Mouse (Mus musculus) embryonic facial prominence, embryonic 12.5 days (tissue): ENCODE results near the gene Vps41. TPM values are rescaled to one million over a fixed set of nuclear protein-coding genes. Genes with fewer than 3 reads are reported as not detected.

Source experiments
- ATAC-seq: fragments of 200-750 bp; cut with Nextera tagmentation; 2 replicates; pipeline ENCODE4 v1.8.0; 2017; ENCODE audit not compliant: insufficient number of reproducible peaks, insufficient read depth, low FRiP score, low TSS enrichment
- H3K27ac ChIP-seq: fragments of 300-500 bp; sonication (generic); 2 replicates; pipeline ENCODE4 v1.5.1; 2016; ENCODE audit warnings: mild to moderate bottlenecking
- H3K27me3 ChIP-seq: fragments of 300-500 bp; sonication (generic); 2 replicates; pipeline ENCODE4 v1.6.1; 2016; ENCODE audit warnings: mild to moderate bottlenecking, moderate library complexity
- H3K36me3 ChIP-seq: fragments of 300-500 bp; sonication (generic); 2 replicates; pipeline ENCODE4 v1.6.1; 2016; ENCODE audit warnings: mild to moderate bottlenecking
- H3K4me1 ChIP-seq: fragments of 300-500 bp; sonication (generic); 2 replicates; pipeline ENCODE4 v1.6.1; 2016
- H3K4me2 ChIP-seq: fragments of 300-500 bp; sonication (generic); replicated peaks from 2 replicates; pipeline ENCODE4 v1.6.1; 2016; ENCODE audit warnings: mild to moderate bottlenecking, moderate library complexity
- H3K4me3 ChIP-seq: fragments of 300-500 bp; sonication (generic); 2 replicates; pipeline ENCODE4 v1.5.1; 2016; ENCODE audit warnings: mild to moderate bottlenecking
- H3K9ac ChIP-seq: fragments of 300-500 bp; sonication (generic); 2 replicates; pipeline ENCODE4 v1.6.1; 2016; ENCODE audit warnings: mild to moderate bottlenecking, moderate library complexity
- H3K9me3 ChIP-seq: fragments of 300-500 bp; sonication (generic); 2 replicates; pipeline ENCODE4 v1.6.1; 2016; ENCODE audit warnings: mild to moderate bottlenecking, moderate library complexity
- WGBS: fragments of 180-500 bp; shearing (Covaris S2); methylation state at CpG from one replicate; pipeline ENCODE4 v1.1.7; 2016; 5-methylcytosine and 5-hydroxymethylcytosine counted together
- polyA plus RNA-seq: library from polyadenylated mRNA; unstranded; fragments of >200 nt; fragmentation: Nextera tagmentation; extraction: Ambion mirVana; gene quantifications from 2 replicates; pipeline ENCODE4 v1.2.1, GENCODE M21; 2016

Vps41 gene
- polyA plus RNA-seq, 1 experiment from 2014 or later = 78.2 TPM

DNA sequence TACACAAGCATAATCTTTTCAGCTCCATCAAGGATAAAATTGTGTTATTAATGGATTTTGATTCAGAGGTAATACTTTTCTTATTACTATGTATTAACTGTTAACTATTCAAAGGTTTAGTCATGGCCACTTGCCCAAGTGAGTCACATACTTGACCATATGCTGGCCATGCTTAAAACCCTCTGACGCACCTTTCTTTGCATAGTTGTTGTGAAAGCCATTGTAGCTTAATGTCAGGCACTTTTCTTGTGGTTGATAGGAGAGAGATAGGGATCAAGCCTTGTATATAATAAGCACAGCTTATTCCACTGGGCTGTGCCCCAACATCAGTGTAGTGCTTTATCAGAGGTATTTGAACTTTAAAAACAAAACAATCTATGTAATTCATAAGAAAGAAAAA lies 126.5 kb downstream of the Vps41 start:
- H3K4me3 ChIP-seq = no peak overlapping the region
- 97% methylated on average over 1 of the region's 1 CpGs for WGBS
- peaks cover 5% of the 10 kb centered on the region; the same call in 1 of the 2 replicates for H3K36me3 ChIP-seq
- H3K9ac ChIP-seq = no peak overlapping the region
- no peaks in the 10 kb centered on the region for H3K27me3 ChIP-seq
- H3K4me1 ChIP-seq = no peaks in the 10 kb centered on the region
- no peaks in the 10 kb centered on the region for H3K9me3 ChIP-seq
- no peak overlapping the region for H3K27ac ChIP-seq
- ATAC-seq = no peak
- H3K4me2 ChIP-seq = no peak overlapping the region

DNA sequence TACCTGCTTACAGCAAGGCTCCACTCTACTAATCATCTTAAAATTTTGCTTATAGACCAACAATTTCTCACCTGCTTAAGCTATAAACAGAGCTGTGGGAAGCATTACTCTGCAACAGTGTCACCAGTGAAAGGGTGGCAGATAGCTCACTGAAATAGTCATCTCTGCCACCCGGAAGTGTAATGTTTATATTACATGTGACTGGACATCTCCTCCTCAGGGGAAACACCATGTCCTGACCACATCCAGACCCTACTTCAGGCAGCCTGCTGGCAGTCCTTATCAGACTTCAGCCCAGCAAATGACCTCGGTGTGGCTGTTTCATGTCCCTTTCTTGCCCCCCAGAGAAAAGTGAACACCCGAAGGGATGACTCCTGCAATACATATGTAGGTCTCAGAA lies 130.3 kb downstream of the Vps41 start:
- no peaks in the 10 kb centered on the region for H3K9me3 ChIP-seq
- H3K4me3 ChIP-seq = no peak overlapping the region
- no peak overlapping the region for H3K27ac ChIP-seq
- peaks cover 5% of the 10 kb centered on the region; the same call in 1 of the 2 replicates for H3K36me3 ChIP-seq
- H3K9ac ChIP-seq = no peak overlapping the region
- no peak for ATAC-seq
- WGBS = 86% methylated on average over 3 of the region's 3 CpGs
- no peaks in the 10 kb centered on the region for H3K27me3 ChIP-seq
- no peaks in the 10 kb centered on the region for H3K4me1 ChIP-seq
- no peak overlapping the region for H3K4me2 ChIP-seq

DNA sequence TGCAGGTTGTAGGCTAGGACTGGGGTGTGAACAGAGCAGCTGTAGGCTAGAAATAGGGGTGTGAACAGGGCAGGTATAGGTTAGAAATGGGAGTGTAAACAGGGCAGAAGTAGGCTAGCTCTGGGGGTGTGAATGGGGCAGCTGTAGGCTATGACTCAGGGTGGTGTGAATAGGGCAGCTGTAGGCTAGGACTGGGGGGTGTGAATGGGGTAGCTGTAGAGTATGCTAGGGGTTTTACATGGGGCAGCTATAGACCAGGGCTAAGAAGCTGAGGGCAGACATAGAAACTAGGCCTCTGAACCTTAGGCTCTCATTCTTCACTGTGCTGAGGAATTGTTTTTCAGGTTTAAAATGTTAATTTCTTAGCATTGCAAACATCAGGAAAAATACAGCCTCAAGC lies 132.5 kb downstream of the Vps41 start:
- Histone ChIP-seq H3K27me3 (no peaks in the 10 kb centered on the region), H3K36me3 (peaks cover 8% of the 10 kb centered on the region; the same call in 1 of the 2 replicates), H3K9ac (no peak overlapping the region), H3K9me3 (no peaks in the 10 kb centered on the region), H3K27ac (no peak overlapping the region), H3K4me1 (no peaks in the 10 kb centered on the region), H3K4me3 (no peak overlapping the region), H3K4me2 (no peak overlapping the region)
- ATAC-seq = no peak

DNA sequence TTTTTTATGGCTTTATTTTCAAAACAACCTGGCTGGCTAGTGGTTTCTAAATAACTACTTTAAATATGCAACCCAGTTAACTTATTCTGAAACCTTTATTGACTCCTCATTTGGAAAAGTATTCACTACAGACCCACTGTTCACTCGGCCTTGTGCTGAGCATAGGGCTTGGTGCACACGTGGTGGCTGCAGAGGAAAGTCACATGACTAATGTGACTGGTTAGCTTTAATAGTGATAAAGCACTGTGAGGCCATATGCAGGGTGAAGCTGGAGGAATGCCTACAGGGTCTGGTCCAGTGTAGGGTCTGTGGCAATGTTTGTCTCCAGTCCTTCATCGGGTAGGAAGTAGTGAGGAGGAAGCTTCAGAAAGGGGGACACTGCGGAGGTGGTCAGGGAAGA lies 134.1 kb downstream of the Vps41 start:
- no peaks in the 10 kb centered on the region for H3K27me3 ChIP-seq
- H3K4me2 ChIP-seq = no peak overlapping the region
- no peaks in the 10 kb centered on the region for H3K9me3 ChIP-seq
- no peak overlapping the region for H3K9ac ChIP-seq
- no peaks in the 10 kb centered on the region for H3K4me1 ChIP-seq
- peaks cover 7% of the 10 kb centered on the region; the same call in 1 of the 2 replicates for H3K36me3 ChIP-seq
- H3K27ac ChIP-seq = no peak overlapping the region
- no peak overlapping the region for H3K4me3 ChIP-seq
- 84% methylated on average over 4 of the region's 4 CpGs for WGBS
- no peak for ATAC-seq

DNA sequence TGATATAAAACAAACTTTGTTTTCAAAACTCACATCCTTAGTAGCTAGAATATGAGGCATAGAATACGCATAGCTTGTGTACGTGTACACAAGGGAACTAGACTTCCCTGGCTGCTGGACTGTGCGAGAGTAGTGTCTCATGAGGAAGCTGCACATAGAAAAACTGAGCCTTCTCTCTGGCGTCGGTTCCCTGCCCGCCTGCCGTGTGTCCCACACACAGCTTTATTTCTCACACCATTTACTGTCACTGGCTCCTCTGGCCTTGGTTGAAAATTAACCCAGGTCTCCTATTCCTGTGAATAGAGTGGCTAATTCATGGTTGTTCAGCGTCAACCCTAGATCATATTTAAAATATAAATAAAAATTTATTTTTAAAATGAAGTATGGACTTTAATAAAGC lies 135.6 kb downstream of the Vps41 start:
- Histone ChIP-seq H3K9me3 (no peaks in the 10 kb centered on the region), H3K4me2 (no peak overlapping the region)

DNA sequence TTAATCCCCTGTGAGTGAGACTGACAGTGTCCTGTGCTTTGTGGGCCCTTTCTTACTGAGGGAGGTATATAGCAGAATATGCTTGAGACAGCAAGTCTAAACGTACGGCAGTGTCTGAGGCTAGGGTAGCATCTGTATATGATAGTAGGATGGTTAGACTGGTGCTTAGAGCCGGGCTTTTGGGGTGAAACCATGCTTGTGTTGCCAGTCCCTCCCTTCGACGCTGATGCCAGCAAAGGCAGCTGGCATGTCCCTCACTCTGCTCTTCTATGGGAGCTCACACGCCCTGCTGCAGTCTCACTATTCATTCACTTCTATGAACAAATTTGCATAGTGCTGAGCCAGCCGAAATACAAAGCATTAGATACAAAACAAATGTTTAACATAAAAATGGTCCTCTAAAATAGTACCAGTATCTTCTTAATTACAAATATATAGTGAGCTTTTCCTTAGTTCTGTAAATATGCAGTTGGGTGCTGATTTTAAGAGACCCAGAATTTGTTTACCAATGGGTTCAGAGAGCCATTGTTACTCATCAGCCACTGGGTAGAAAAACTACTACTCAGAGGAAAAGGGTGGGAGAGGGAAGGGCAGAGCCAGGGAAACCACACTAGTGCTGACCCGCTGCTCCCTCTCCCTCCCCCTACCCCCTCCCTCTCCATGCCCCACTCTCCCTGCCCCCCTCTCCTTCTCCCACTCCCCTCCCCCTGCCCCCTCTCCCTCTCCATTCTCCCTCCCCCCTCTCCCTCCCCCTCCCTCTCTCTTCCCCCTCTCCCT lies 139.1 kb downstream of the Vps41 start:
- no peaks in the 10 kb centered on the region for H3K27me3 ChIP-seq
- H3K4me3 ChIP-seq = no peak overlapping the region
- ATAC-seq = no peak
- 82% methylated on average over 7 of the region's 8 CpGs for WGBS
- no peak overlapping the region for H3K9ac ChIP-seq
- no peaks in the 10 kb centered on the region for H3K4me1 ChIP-seq
- H3K9me3 ChIP-seq = no peaks in the 10 kb centered on the region
- no peak overlapping the region for H3K4me2 ChIP-seq
- no peak overlapping the region for H3K27ac ChIP-seq
- 0 out of 2 replicates have a peak, but pooled peaks cover 7% of the 10 kb centered on the region for H3K36me3 ChIP-seq

More for the DNA sequence above, 135.6 kb downstream of the Vps41 start:
- WGBS = 89% methylated on average over 8 of the region's 8 CpGs
- peaks cover 7% of the 10 kb centered on the region; the same call in 1 of the 2 replicates for H3K36me3 ChIP-seq
- H3K27ac ChIP-seq = no peak overlapping the region
- no peak for ATAC-seq
- H3K4me1 ChIP-seq = no peaks in the 10 kb centered on the region
- H3K27me3 ChIP-seq = no peaks in the 10 kb centered on the region
- no peak overlapping the region for H3K9ac ChIP-seq
- no peak overlapping the region for H3K4me3 ChIP-seq

DNA sequence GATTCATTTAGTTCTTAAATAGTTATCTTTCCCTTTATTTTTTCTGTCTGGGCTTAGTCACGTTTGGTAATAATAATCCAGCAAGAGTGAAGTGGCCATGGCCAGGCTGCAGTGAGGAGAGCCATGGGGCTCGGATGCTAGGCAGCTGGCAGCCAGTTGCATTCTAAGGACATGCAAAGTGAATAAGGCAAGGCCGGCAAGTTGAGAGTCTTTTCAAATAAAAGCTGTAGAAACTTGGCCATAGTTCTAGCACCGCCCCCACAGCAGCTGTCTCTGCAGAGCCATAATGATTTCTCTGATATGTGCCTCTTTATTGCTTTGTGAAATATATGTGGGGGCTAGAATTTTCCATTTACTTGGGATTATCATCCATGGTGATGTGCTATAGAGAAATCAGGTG lies 141.1 kb downstream of the Vps41 start:
- no peak overlapping the region for H3K4me3 ChIP-seq
- H3K9ac ChIP-seq = no peak overlapping the region
- no peaks in the 10 kb centered on the region for H3K4me1 ChIP-seq
- H3K9me3 ChIP-seq = no peaks in the 10 kb centered on the region
- 87% methylated on average over 4 of the region's 4 CpGs for WGBS
- H3K36me3 ChIP-seq = 0 out of 2 replicates have a peak, but pooled peaks cover 7% of the 10 kb centered on the region
- no peak for ATAC-seq
- H3K27me3 ChIP-seq = no peaks in the 10 kb centered on the region
- H3K27ac ChIP-seq = no peak overlapping the region
- no peak overlapping the region for H3K4me2 ChIP-seq

DNA sequence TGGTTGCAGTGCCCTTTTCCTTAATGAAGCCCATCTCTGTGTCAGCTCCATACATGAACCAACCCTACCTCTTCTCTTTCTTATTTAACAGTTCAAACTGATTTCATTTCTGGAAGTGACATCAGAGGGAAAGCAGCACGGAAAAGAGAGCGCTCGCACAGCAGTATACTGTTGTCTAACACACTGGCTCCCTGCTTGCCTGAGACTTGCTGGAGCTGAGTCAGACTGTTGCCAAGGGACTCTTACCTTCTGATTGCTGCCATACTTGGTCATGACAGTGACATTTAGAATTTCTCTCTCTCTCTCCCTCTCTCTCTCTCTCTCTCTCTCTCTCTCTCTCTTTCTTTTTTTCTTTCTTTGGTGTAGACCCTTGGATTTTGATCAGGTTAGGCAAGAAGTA lies 142.3 kb downstream of the Vps41 start:
- Histone ChIP-seq H3K9ac (no peak overlapping the region), H3K4me2 (no peak overlapping the region), H3K27me3 (no peaks in the 10 kb centered on the region), H3K27ac (no peak overlapping the region), H3K9me3 (no peaks in the 10 kb centered on the region), H3K4me1 (no peaks in the 10 kb centered on the region), H3K36me3 (0 out of 2 replicates have a peak, but pooled peaks cover 6% of the 10 kb centered on the region), H3K4me3 (no peak overlapping the region)
- no peak for ATAC-seq
- WGBS = 90% methylated on average over 3 of the region's 3 CpGs

DNA sequence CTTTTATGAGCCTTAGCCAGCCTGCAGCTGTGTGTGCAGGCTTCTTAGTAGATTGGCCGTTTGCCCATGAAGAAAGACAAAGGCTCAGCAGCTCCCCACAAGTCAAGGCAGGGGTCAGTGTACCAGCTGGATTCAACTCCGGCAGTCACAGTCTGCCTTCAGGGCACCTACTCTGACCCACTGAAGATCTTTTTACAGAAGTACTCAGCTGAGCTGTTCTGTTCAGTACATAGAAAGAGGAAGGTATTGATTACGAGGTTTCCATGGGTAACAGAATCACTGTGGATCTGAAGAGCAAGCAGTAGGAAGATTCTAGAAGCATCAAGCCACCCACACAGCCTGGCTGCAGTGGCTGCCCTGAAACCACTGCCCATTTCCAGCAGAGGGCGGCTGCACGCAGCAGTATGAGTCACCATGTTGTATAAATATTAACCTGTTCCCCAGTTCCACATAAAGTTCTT lies 151.0 kb downstream of the Vps41 start:
- Histone ChIP-seq H3K27ac (no peak overlapping the region), H3K9me3 (no peaks in the 10 kb centered on the region), H3K9ac (no peak overlapping the region), H3K4me3 (no peak overlapping the region), H3K36me3 (0 out of 2 replicates have a peak, but pooled peaks cover 7% of the 10 kb centered on the region), H3K27me3 (no peaks in the 10 kb centered on the region), H3K4me2 (no peak overlapping the region), H3K4me1 (no peaks in the 10 kb centered on the region)
- peak; percentile 72; the same call in 1 of the 2 replicates for ATAC-seq
- 39% methylated on average over 5 of the region's 5 CpGs for WGBS

DNA sequence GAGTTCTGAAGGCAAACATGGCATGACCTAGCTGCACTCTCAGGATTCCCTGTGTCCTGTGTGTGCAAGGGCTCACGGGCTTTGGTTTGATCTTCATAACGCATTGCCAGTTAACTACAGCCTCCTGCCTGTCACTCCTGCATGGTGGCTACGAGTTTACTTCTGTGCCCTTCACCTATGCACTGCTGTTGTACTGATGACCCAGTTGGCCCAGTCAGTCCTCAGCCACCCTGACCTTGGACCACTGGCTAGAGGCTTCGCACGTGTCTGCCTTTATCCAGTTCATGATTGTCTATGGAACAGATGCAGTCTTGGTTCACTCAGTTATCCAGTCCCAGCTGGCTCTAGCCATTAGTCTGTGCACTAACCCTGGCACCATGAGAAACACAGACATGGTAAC lies 151.7 kb downstream of the Vps41 start:
- Histone ChIP-seq H3K9me3 (no peaks in the 10 kb centered on the region), H3K9ac (no peak overlapping the region), H3K27me3 (no peaks in the 10 kb centered on the region), H3K27ac (no peak overlapping the region), H3K36me3 (0 out of 2 replicates have a peak, but pooled peaks cover 7% of the 10 kb centered on the region), H3K4me2 (no peak overlapping the region), H3K4me3 (no peak overlapping the region), H3K4me1 (no peaks in the 10 kb centered on the region)
- 83% methylated on average over 5 of the region's 5 CpGs for WGBS
- no peak for ATAC-seq

DNA sequence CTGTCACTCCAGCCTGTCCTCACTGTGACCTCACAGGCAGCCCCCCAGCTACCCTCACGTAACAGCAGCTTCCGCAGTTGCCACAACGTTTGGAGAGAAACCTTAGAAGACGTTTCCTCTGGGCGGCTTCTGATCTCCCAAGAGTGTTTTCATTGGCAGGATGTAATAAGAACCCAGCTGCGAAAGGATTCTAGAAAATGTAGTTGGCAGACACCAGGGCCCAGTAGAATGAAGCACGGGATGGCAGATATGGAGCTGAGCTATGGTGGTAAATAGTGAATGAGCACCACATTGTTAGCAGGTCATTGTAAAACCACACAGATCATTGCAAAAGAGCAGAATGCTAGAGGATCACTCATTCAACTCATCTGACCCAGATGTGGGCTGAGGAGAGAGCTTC lies 158.2 kb downstream of the Vps41 start:
- no peak overlapping the region for H3K4me2 ChIP-seq
- 26% methylated on average over 7 of the region's 7 CpGs for WGBS
- no peaks in the 10 kb centered on the region for H3K36me3 ChIP-seq
- ATAC-seq = no peak
- H3K9me3 ChIP-seq = no peaks in the 10 kb centered on the region
- no peak overlapping the region for H3K27ac ChIP-seq
- no peak overlapping the region for H3K4me3 ChIP-seq
- H3K27me3 ChIP-seq = no peaks in the 10 kb centered on the region
- no peak overlapping the region for H3K9ac ChIP-seq
- peaks cover 4% of the 10 kb centered on the region; the same call in 1 of the 2 replicates for H3K4me1 ChIP-seq

DNA sequence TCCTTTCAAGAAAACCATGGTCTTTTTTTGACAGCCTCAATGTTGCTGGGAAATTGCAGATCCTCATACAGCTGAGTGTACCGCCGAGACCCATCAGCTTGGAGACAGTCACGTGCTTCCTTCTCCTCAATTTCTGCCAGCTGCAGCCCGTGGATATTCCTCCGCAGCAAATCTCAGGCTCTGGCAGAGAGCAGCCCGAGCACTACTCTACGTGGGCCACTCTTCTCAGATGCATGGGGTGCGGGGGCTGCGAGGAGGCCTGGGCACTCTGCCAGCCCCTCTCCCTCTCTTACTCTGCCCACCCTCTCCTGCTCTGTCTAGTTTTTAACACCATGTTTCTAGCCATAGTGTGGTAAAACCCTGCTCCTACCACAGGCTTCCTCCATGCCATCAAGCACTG lies 175.8 kb downstream of the Vps41 start:
- no peak for ATAC-seq
- Histone ChIP-seq H3K9me3 (no peaks in the 10 kb centered on the region), H3K9ac (no peak overlapping the region), H3K36me3 (no peaks in the 10 kb centered on the region), H3K27me3 (no peaks in the 10 kb centered on the region), H3K4me1 (no peaks in the 10 kb centered on the region), H3K27ac (no peak overlapping the region), H3K4me3 (no peak overlapping the region), H3K4me2 (no peak overlapping the region)
- WGBS = 57% methylated on average over 9 of the region's 9 CpGs
